Mouse (Mus musculus) adrenal gland, adult (tissue): Measurements from ENCODE around the gene Pip4k2a.
"Not testable (repeated sequence)": the region's sequence is repeated elsewhere in the genome, so short reads cannot be mapped to it uniquely, and the experiment has no call there.

Experiments
- DNase-seq, 2 experiments: peaks; one replicate each; pipeline ENCODE4 v3.0.0; 2022 to 2023; ENCODE audit warnings: low spot score in 1 of 2; ENCODE audit not compliant: inconsistent age in 2 of 2

The Pip4k2a gene

GRCm38 (mm10) chr2:18903301-18904068 is 94.4 kb downstream of the Pip4k2a start:
- DNase-seq: no peak

GRCm38 (mm10) chr2:18901133-18901532 is 96.8 kb downstream of the Pip4k2a start:
- DNase-seq: no peak

- no peak for DNase-seq
Measured at GRCm38 (mm10) chr2:18900635-18901034, 97.3 kb downstream of the Pip4k2a start.

GRCm38 (mm10) chr2:18897742-18898256 is 100.1 kb downstream of the Pip4k2a start:
- no peak for DNase-seq

- DNase-seq: no peak
Measured at GRCm38 (mm10) chr2:18896015-18896414, 101.9 kb downstream of the Pip4k2a start.

GRCm38 (mm10) chr2:18893336-18893735 is 104.6 kb downstream of the Pip4k2a start:
- not testable (repeated sequence) for DNase-seq

- DNase-seq: no peak
Measured at GRCm38 (mm10) chr2:18891991-18892537, 105.9 kb downstream of the Pip4k2a start.

GRCm38 (mm10) chr2:18890227-18891001 is 107.5 kb downstream of the Pip4k2a start:
- no peak for DNase-seq

- DNase-seq: peak in 1 of 2 experiments; percentile 43
Measured at GRCm38 (mm10) chr2:18884277-18884676, 113.6 kb downstream of the Pip4k2a start.

- DNase-seq: no peak
Measured at GRCm38 (mm10) chr2:18874626-18875025, 123.3 kb downstream of the Pip4k2a start.

GRCm38 (mm10) chr2:18874063-18874462 is 123.9 kb downstream of the Pip4k2a start:
- no peak for DNase-seq

GRCm38 (mm10) chr2:18873440-18873839 is 124.5 kb downstream of the Pip4k2a start:
- no peak for DNase-seq

- DNase-seq: peak; percentile 63 to 91
Measured at GRCm38 (mm10) chr2:18872797-18873196, 125.1 kb downstream of the Pip4k2a start.

GRCm38 (mm10) chr2:18871087-18871486 is 126.8 kb downstream of the Pip4k2a start:
- DNase-seq: no peak

- DNase-seq: no peak
Measured at GRCm38 (mm10) chr2:18867069-18867468, 130.9 kb downstream of the Pip4k2a start.

- no peak for DNase-seq
Measured at GRCm38 (mm10) chr2:18864719-18865118, 133.2 kb downstream of the Pip4k2a start.

GRCm38 (mm10) chr2:18861607-18862158 is 136.2 kb downstream of the Pip4k2a start:
- no peak for DNase-seq

GRCm38 (mm10) chr2:18860686-18861085 is 137.2 kb downstream of the Pip4k2a start:
- no peak for DNase-seq

- DNase-seq: no peak
Measured at GRCm38 (mm10) chr2:18857952-18858351, 140.0 kb downstream of the Pip4k2a start.

GRCm38 (mm10) chr2:18856461-18856860 is 141.5 kb downstream of the Pip4k2a start:
- peak; percentile 48 to 64 for DNase-seq

GRCm38 (mm10) chr2:18855246-18855645 is 142.7 kb downstream of the Pip4k2a start:
- no peak for DNase-seq
